Mouse (Mus musculus) olfactory bulb, adult 2 months (tissue): Measurements from ENCODE around the gene Folr2. TPM values are rescaled to one million over a fixed set of nuclear protein-coding genes. Genes with fewer than 3 reads are reported as not detected.
A peak's percentile ranks its signal among the peaks of the same experiment; 100 is the strongest.

ENCODE experiments used
- H3K27ac ChIP-seq: fragments of 200-500 bp; 2 replicates; pipeline ENCODE4 v1.5.1; 2012; ENCODE audit warnings: low read depth, low read length; ENCODE audit not compliant: insufficient read depth
- H3K4me1 ChIP-seq: fragments of 200-500 bp; 2 replicates; pipeline ENCODE4 v1.6.1; 2012; ENCODE audit warnings: low read length; ENCODE audit not compliant: control insufficient read depth, insufficient read depth
- H3K4me3 ChIP-seq: fragments of 200-500 bp; 2 replicates; pipeline ENCODE4 v1.5.1; 2012; ENCODE audit warnings: mild to moderate bottlenecking, low read depth, low read length, moderate library complexity; ENCODE audit not compliant: insufficient read depth
- CTCF ChIP-seq: fragments of 200-500 bp; IDR thresholded peaks from 2 replicates; pipeline ENCODE4 v1.5.1; 2012; ENCODE audit warnings: low read depth, mild to moderate bottlenecking, low read length, moderate library complexity; ENCODE audit not compliant: insufficient read depth
- POLR2A ChIP-seq: fragments of 200-500 bp; IDR thresholded peaks from 2 replicates; pipeline ENCODE4 v1.6.1; 2012; ENCODE audit warnings: mild to moderate bottlenecking, low read depth, low read length, moderate library complexity; ENCODE audit not compliant: insufficient read depth
- WGBS: fragments of 180-500 bp; shearing (Covaris S2); methylation state at CpG from one replicate; pipeline ENCODE4 v1.1.7; 2018; 5-methylcytosine and 5-hydroxymethylcytosine counted together
- polyA plus RNA-seq: library from polyadenylated mRNA; stranded (reverse); fragments of >200 nt; gene quantifications from 2 replicates; pipeline ENCODE4 v1.2.4, GENCODE M21; 2012; ENCODE audit warnings: low replicate concordance; ENCODE audit not compliant: missing spikeins, insufficient read depth, insufficient read length

Gene Folr2
- polyA plus RNA-seq, 1 experiment = not detected

DNA sequence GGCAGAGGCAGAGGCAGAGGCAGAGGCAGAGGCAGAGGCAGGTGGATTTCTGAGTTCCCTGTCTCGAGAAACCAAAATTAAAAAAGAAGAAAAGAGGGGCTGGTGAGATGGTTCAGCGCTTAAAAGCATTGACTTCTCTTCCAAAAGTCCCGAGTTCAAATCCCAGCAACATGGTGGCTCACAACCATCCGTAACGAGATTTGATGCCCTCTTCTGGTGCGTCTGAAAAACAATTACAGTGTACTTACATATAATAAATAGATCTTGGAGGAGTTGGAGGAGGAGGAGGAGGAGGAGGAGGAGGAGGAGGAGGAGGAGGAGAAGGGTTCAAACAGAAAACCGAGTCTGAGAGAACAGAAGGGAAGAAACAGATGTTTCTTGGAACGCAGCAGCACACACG is 38.7 kb upstream of the Folr2 start:
- TF ChIP-seq CTCF (no peak), POLR2A (no peak)
- peak overlapping the region; percentile 96 for H3K27ac ChIP-seq
- peaks cover 4% of the 10 kb centered on the region for H3K4me1 ChIP-seq
- H3K4me3 ChIP-seq = peak overlapping the region; percentile 90
- 26% methylated on average over 9 of the region's 9 CpGs for WGBS

DNA sequence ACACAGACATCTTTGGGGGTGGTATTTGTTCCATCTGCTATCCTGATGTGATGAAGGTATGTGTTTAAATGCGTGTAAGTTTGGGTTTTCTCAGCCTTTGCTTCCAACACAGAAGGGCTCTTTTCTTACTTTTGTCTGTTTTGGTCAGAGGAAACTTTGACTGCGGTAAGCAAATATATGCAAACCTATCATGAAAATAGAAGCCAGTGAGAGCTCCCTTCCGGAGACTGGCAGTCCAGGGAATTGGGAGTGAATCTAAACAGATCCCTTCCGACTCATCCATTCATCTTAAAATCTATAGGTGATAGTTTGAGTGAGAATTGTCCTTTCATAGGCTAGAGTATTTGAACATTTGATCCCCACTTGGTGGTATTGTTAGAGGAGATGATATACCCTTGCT is 31.5 kb upstream of the Folr2 start:
- H3K27ac ChIP-seq = no peak overlapping the region
- TF ChIP-seq POLR2A (no peak), CTCF (no peak)
- 86% methylated on average over 4 of the region's 4 CpGs for WGBS
- no peaks in the 10 kb centered on the region for H3K4me1 ChIP-seq
- no peak overlapping the region for H3K4me3 ChIP-seq

- TF ChIP-seq CTCF = no peak
- no peak for TF ChIP-seq POLR2A
- WGBS = 90% methylated on average over 6 of the region's 6 CpGs
These were observed 29.3 kb upstream of the Folr2 start for GRCm38 (mm10) chr7:101886274-101886673.

DNA sequence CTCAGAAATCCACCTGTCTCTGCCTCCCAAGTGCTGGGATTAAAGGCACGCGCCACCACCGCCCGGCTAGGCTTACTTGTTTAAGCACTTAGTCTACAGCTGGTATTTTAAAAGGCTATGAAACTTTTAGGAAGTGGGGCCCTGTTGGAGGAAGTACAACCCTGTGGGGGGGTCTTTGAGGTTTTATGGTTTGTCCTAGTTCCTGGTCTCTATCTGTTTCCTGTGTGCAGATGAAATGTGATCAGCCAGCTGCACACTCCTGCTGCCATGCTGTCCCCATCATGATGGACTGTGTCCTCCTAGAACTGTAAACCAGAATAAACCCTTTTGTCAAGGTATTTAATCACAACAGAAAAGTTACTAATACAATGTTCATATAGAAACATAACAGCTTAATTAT is 27.2 kb upstream of the Folr2 start:
- 100% methylated on average over 4 of the region's 4 CpGs for WGBS
- TF ChIP-seq POLR2A (no peak), CTCF (no peak)
- Histone ChIP-seq H3K4me3 (no peak overlapping the region), H3K4me1 (no peaks in the 10 kb centered on the region), H3K27ac (no peak overlapping the region)

More at GRCm38 (mm10) chr7:101886274-101886673, 29.3 kb upstream of the Folr2 start:
- Histone ChIP-seq H3K4me1 (no peaks in the 10 kb centered on the region), H3K4me3 (no peak overlapping the region), H3K27ac (no peak overlapping the region)

DNA sequence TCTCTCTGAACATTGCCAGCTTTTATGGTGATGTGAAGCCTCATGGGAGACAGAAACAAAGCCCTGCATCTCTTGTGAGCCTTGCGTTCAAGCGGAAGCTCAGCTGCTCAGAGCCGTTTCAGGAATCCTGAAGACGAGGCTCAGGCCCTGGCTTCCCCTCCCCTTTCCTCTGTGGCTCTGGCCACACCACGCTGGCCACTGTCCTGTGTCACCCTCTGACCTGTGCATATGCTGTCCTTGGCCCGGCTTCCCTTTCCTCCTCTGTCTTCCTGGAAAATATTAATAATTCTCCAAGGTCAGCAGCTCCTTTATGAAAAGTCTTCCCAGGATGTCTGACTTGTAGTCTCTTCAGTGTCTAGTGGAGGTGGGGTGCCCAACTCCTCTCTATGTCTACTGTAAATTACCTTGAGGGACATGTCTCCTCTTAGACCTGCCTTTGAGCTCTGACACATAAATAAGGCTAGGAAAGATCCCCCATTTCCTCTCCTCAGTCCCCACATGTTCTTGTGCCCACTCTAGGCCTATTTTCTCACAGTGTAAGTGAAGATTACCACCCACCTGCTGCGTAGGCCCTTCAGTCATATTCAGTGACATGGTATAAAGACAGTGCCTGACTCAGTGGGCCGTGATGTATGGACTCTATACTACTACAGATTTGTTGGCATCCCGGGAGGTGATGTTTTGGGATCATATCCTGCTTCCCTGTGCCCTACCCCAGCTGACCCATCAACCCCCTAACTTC is 25.6 kb upstream of the Folr2 start:
- TF ChIP-seq POLR2A = no peak
- no peak for TF ChIP-seq CTCF
- WGBS = 67% methylated on average over 9 of the region's 9 CpGs
- H3K27ac ChIP-seq = no peak overlapping the region

DNA sequence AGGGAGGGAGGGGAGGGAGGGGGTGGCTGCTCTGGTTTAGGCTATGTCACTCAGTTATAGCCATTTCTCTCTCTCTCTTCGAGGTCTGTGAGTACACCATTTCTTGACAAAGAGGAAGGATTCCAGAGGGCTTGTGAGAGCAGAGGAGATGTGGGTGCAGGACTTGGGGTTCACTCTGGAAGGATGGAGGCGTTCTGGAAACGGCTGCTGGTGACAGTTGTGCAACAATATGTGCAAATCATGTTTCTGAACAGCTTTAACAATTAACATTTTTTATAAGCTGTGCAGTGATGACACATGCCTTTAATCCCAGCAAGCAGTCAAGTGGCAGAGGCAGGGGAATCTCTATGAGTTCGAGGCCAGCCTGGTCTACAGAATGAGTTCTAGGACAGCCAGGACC is 23.9 kb upstream of the Folr2 start:
- no peak overlapping the region for H3K4me3 ChIP-seq
- WGBS = 72% methylated on average over 4 of the region's 4 CpGs
- no peak overlapping the region for H3K27ac ChIP-seq
- H3K4me1 ChIP-seq = no peaks in the 10 kb centered on the region
- TF ChIP-seq POLR2A = no peak
- no peak for TF ChIP-seq CTCF

More for the DNA sequence above, 25.6 kb upstream of the Folr2 start:
- H3K4me1 ChIP-seq = no peaks in the 10 kb centered on the region
- no peak overlapping the region for H3K4me3 ChIP-seq

GRCm38 (mm10) chr7:101875978-101876377 is 19.0 kb upstream of the Folr2 start:
- Histone ChIP-seq H3K4me1 (no peaks in the 10 kb centered on the region), H3K4me3 (no peak overlapping the region), H3K27ac (no peak overlapping the region)
- TF ChIP-seq CTCF (no peak), POLR2A (no peak)
- WGBS = 97% methylated on average over 1 of the region's 1 CpGs

GRCm38 (mm10) chr7:101871296-101871695 is 14.3 kb upstream of the Folr2 start:
- TF ChIP-seq CTCF (no peak), POLR2A (no peak)
- no peak overlapping the region for H3K4me3 ChIP-seq
- peaks cover 3% of the 10 kb centered on the region; the same call in 1 of the 2 replicates for H3K4me1 ChIP-seq
- whole genome bisulfite sequencing = 88% methylated on average over 3 of the region's 3 CpGs
- H3K27ac ChIP-seq = no peak overlapping the region

- no peak for TF ChIP-seq POLR2A
- no peak for TF ChIP-seq CTCF
- 91% methylated on average over 2 of the region's 2 CpGs for WGBS
- H3K4me3 ChIP-seq = no peak within 1 kb of the TSS
- H3K27ac ChIP-seq = no peak within 1 kb of the TSS
- H3K4me1 ChIP-seq = peaks cover 3% of the 10 kb centered on the region; the same call in 1 of the 2 replicates
These were observed 13.6 kb upstream of the Folr2 start, which contains the start of gene Folr1 for GRCm38 (mm10) chr7:101870629-101871028. Gene Folr1 (minus strand): TSS chr7:101870788.
